Mouse (Mus musculus) heart, adult 18-20 months (tissue): ENCODE data around the gene Hepacam. TPM values are rescaled to one million over a fixed set of nuclear protein-coding genes. Genes with fewer than 3 reads are reported as not detected.

Experiments used
- DNase-seq, 2 experiments: peaks; one replicate each; pipeline ENCODE4 v3.0.0; 2021 to 2022; ENCODE audit warnings: mixed read lengths in 1 of 2
- total RNA-seq, 2 experiments: library from RNA; stranded (reverse); gene quantifications; 2 replicates each; pipeline ENCODE4 v1.2.3; 2021

The Hepacam gene
- total RNA-seq, 2 experiments from 2014 or later, result 0.08 TPM; not detected in 1

- DNase-seq, result no peak
Observed at GRCm38 (mm10) chr9:37433823-37434560, 66.8 kb downstream of the Hepacam start.

DNA sequence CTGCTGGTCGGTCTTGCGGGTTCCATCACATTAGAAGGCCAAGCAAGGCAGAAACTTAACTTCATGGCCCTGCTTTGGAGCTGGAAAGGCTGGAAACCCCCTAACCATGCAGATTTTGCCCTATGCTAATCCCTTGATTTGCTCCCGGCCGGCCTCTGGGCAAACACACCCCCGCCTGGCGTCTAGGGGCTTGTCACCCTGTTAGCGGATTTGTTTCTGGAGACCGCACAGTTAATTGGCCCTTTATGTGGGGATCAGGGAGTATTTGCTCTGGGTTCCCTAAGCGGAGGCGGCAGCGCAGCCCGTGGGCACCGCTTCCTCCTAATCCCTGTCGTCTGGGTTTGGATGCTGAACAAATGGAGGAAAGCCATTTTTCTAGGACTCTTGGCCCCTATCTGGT is 67.8 kb downstream of the Hepacam start:
- DNase-seq, result no peak

GRCm38 (mm10) chr9:37435616-37436015 is 68.5 kb downstream of the Hepacam start:
- DNase-seq, result no peak

Other genes starting within 250 kb of the Hepacam start
- 10 to 100 TPM in 1 of 2 experiments, 1 to 10 TPM in 1; 6.8 to 10.0 TPM for gene Pknox2, start 219.9 kb upstream of the Hepacam start, total RNA-seq
- 1 to 10 TPM; 7.6 to 8.3 TPM for gene Tmem218, start 159.1 kb upstream of the Hepacam start, total RNA-seq
- 1 to 10 TPM; 2.4 to 3.1 TPM for gene Slc37a2, start 111.6 kb upstream of the Hepacam start, total RNA-seq
- 1 to 10 TPM; 1.5 to 2.1 TPM for gene Ccdc15, start 18.9 kb upstream of the Hepacam start, total RNA-seq
- gene Robo4, start 34.5 kb downstream of the Hepacam start, total RNA-seq, result 10 to 100 TPM; 27.9 to 38.3 TPM
- not detected for gene Robo3, start 65.9 kb downstream of the Hepacam start, total RNA-seq
- gene Msantd2, start 122.0 kb downstream of the Hepacam start, total RNA-seq, result 1 to 10 TPM; 5.9 to 7.9 TPM
- gene Esam, start 160.7 kb downstream of the Hepacam start, total RNA-seq, result 10 to 100 TPM; 67.1 to 69.5 TPM
- gene Vsig2, start 171.9 kb downstream of the Hepacam start, total RNA-seq, result 1 to 10 TPM; 3.9 to 4.9 TPM
- 1 to 10 TPM; 5.7 to 6.2 TPM for gene Nrgn, start 185.6 kb downstream of the Hepacam start, total RNA-seq
- 1 to 10 TPM; 8.3 to 9.1 TPM for gene Siae, start 188.3 kb downstream of the Hepacam start, total RNA-seq
- gene Spa17, start 246.4 kb downstream of the Hepacam start, total RNA-seq, result 1 to 10 TPM; 1.3 to 1.7 TPM